In the genomic region with DNA sequence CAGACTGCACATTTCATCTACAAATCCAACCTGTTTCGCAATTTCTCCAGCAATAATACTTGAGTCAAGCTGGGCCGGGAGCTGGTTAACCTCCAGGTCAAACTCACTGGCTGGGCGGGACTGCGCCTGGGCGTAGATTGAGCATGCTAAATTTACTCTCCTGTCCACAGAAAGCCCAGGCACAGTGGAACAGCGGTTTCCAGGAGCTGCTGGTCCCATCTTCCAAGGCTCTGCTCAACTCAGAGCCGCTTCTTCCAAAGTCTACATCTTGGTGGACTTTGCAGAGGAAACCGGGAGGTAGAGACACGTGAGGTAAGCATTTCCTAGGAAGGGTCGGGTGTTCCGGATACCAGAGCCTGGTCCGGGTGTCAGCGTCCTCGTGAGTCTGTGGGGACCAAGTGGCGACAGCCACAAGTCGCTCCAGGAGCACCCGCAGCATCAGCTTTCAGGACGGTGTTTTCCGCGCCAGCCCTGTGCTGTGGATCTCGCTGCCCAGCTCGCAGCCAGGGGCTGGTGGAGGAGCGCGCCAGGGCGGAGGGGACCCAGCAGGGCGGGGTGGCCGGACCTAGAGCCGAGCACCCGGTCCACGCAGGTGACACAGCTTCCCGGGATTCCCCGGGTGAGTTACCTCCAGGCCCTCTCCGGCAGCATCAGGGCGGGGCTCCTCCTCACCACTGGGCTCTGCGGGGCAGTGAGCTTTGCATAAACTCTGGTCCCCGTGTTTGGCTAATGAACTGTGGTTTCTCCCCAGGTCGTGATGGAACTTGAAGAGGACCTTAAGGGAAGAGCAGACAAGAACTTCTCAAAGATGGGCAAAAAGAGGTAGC, we compare ENCODE assay signal across 8 mouse cellular contexts. TPM values are rescaled to one million over a fixed set of nuclear protein-coding genes. Genes with fewer than 3 reads are reported as not detected.
DNase-seq lines count a peak whose midpoint lies in the region; ATAC-seq lines count a peak whose summit lies in the region.

TSS of gene Abcb1a (plus strand) at position 167 of the 827 bp plus-strand sequence.

- H3K36me3 ChIP-seq in embryonic facial prominence, embryonic 15.5 days, result no peaks in the 10 kb centered on the region
- H3K36me3 ChIP-seq in heart, embryonic 13.5 days, result no peaks in the 10 kb centered on the region
- H3K36me3 ChIP-seq in kidney, embryonic 16.5 days (ENCODE audit: insufficient read depth, low read length), result no peaks in the 10 kb centered on the region
- H3K36me3 ChIP-seq in liver, embryonic 16.5 days (ENCODE audit: control insufficient read depth, insufficient read depth), result no peaks in the 10 kb centered on the region
- no peaks in the 10 kb centered on the region for H3K36me3 ChIP-seq in neural tube, embryonic 11.5 days (ENCODE audit: control insufficient read depth, insufficient read depth, low read length)

- no peak within 1 kb of the TSS for H3K27ac ChIP-seq in embryonic facial prominence, embryonic 15.5 days (replicated peaks)
- no peak within 1 kb of the TSS for H3K27ac ChIP-seq in heart, embryonic 13.5 days (replicated peaks)
- no peak within 1 kb of the TSS for H3K27ac ChIP-seq in kidney, embryonic 16.5 days (ENCODE audit: low read length)
- no peak within 1 kb of the TSS for H3K27ac ChIP-seq in liver, embryonic 16.5 days (ENCODE audit: low read length)
- no peak within 1 kb of the TSS for H3K27ac ChIP-seq in neural tube, embryonic 11.5 days (ENCODE audit: low read depth, low read length)

- H3K4me3 ChIP-seq in embryonic facial prominence, embryonic 15.5 days (replicated peaks), result peak within 1 kb of the TSS; percentile 45
- H3K4me3 ChIP-seq in heart, embryonic 13.5 days, result peak within 1 kb of the TSS; percentile 59
- peak within 1 kb of the TSS; percentile 46 for H3K4me3 ChIP-seq in kidney, embryonic 16.5 days (ENCODE audit: low read length)
- peak within 1 kb of the TSS; percentile 55 for H3K4me3 ChIP-seq in liver, embryonic 16.5 days (ENCODE audit: low read depth, low read length)
- peak within 1 kb of the TSS; percentile 33 for H3K4me3 ChIP-seq in neural tube, embryonic 11.5 days (ENCODE audit: low read depth, low read length)

- no peaks in the 10 kb centered on the region for H3K27me3 ChIP-seq in embryonic facial prominence, embryonic 15.5 days
- H3K27me3 ChIP-seq in heart, embryonic 13.5 days (replicated peaks), result 0 out of 2 replicates have a peak, but pooled peaks cover 4% of the 10 kb centered on the region
- 0 out of 2 replicates have a peak, but pooled peaks cover 3% of the 10 kb centered on the region for H3K27me3 ChIP-seq in kidney, embryonic 16.5 days (ENCODE audit: insufficient read depth, low read length)
- no peaks in the 10 kb centered on the region; the same call in 1 of the 2 replicates for H3K27me3 ChIP-seq in liver, embryonic 16.5 days (ENCODE audit: control insufficient read depth, insufficient read depth, low read depth, low read length)
- no peaks in the 10 kb centered on the region for H3K27me3 ChIP-seq in neural tube, embryonic 11.5 days (ENCODE audit: control insufficient read depth, insufficient read depth, low read length)

- H3K9ac ChIP-seq in embryonic facial prominence, embryonic 15.5 days, result no peak within 1 kb of the TSS
- H3K9ac ChIP-seq in heart, embryonic 13.5 days, result peak within 1 kb of the TSS; percentile 67
- H3K9ac ChIP-seq in kidney, embryonic 16.5 days (replicated peaks; ENCODE audit: low read length), result peak within 1 kb of the TSS; percentile 42; the same call in 1 of the 2 replicates
- no peak within 1 kb of the TSS for H3K9ac ChIP-seq in liver, embryonic 16.5 days (ENCODE audit: low read depth, low read length)
- H3K9ac ChIP-seq in neural tube, embryonic 11.5 days (ENCODE audit: low read length), result peak within 1 kb of the TSS; percentile 30; the same call in 1 of the 2 replicates

- peak within 1 kb of the TSS; percentile 89 for H3K4me2 ChIP-seq in embryonic facial prominence, embryonic 15.5 days (replicated peaks)
- H3K4me2 ChIP-seq in heart, embryonic 13.5 days, result peak within 1 kb of the TSS; percentile 93
- peak within 1 kb of the TSS; percentile 76 for H3K4me2 ChIP-seq in kidney, embryonic 16.5 days (replicated peaks; ENCODE audit: low read depth, low read length)
- peak within 1 kb of the TSS; percentile 58 for H3K4me2 ChIP-seq in liver, embryonic 16.5 days (ENCODE audit: low read depth, low read length)
- peak within 1 kb of the TSS; percentile 70 for H3K4me2 ChIP-seq in neural tube, embryonic 11.5 days (ENCODE audit: low read depth)

- peaks cover 11% of the 10 kb centered on the region for H3K4me1 ChIP-seq in embryonic facial prominence, embryonic 15.5 days
- peaks cover 12% of the 10 kb centered on the region; the same call in 1 of the 2 replicates for H3K4me1 ChIP-seq in heart, embryonic 13.5 days
- H3K4me1 ChIP-seq in kidney, embryonic 16.5 days (ENCODE audit: insufficient read depth, low read length), result 0 out of 2 replicates have a peak, but pooled peaks cover 4% of the 10 kb centered on the region
- no peaks in the 10 kb centered on the region for H3K4me1 ChIP-seq in liver, embryonic 16.5 days (ENCODE audit: control insufficient read depth, low read depth, low read length)
- H3K4me1 ChIP-seq in neural tube, embryonic 11.5 days (ENCODE audit: control insufficient read depth, insufficient read depth, low read length), result no peaks in the 10 kb centered on the region

- peak; percentile 83 for ATAC-seq in activated CD4-positive, CD25-positive, alpha-beta regulatory T cell, adult 4 months
- ATAC-seq in embryonic facial prominence, embryonic 15.5 days (ENCODE audit: insufficient number of reproducible peaks, low FRiP score, low TSS enrichment, low read depth), result no peak
- 0 out of 2 replicates have a peak, but pooled peaks have one; percentile 37 for ATAC-seq in heart, embryonic 13.5 days (ENCODE audit: extremely low read depth, insufficient number of reproducible peaks, low FRiP score, low TSS enrichment)
- ATAC-seq in kidney, embryonic 16.5 days (ENCODE audit: low FRiP score, low TSS enrichment), result peak; percentile 91
- peak; percentile 91 for ATAC-seq in liver, embryonic 16.5 days (ENCODE audit: low read depth)
- ATAC-seq in neural tube, embryonic 11.5 days (ENCODE audit: insufficient read depth, low FRiP score, low TSS enrichment), result peak; percentile 77

- WGBS in embryonic facial prominence, embryonic 15.5 days, result 6% methylated on average over 37 of the region's 37 CpGs
- 5% methylated on average over 37 of the region's 37 CpGs for WGBS in heart, embryonic 13.5 days
- WGBS in kidney, embryonic 16.5 days, result 2% methylated on average over 37 of the region's 37 CpGs
- 6% methylated on average over 37 of the region's 37 CpGs for WGBS in liver, embryonic 16.5 days (ENCODE audit: insufficient replicate concordance)
- WGBS in neural tube, embryonic 11.5 days, result 6% methylated on average over 37 of the region's 37 CpGs

- peak; percentile 60 for DNase-seq in CD4-positive helper T cell, adult 2 months (ENCODE audit: low read depth, low spot score)
- peak; percentile 35 for DNase-seq in neural tube, embryonic 11.5 days (ENCODE audit: low spot score)
- peak; percentile 4 for DNase-seq in testis, postnatal 14 days (ENCODE audit: low spot score)

- H3K9me3 ChIP-seq in embryonic facial prominence, embryonic 15.5 days (replicated peaks), result no peaks in the 10 kb centered on the region
- H3K9me3 ChIP-seq in heart, embryonic 13.5 days, result no peaks in the 10 kb centered on the region
- H3K9me3 ChIP-seq in kidney, embryonic 16.5 days (ENCODE audit: low read length), result no peaks in the 10 kb centered on the region
- H3K9me3 ChIP-seq in liver, embryonic 16.5 days (replicated peaks; ENCODE audit: control insufficient read depth, low read length), result no peaks in the 10 kb centered on the region
- H3K9me3 ChIP-seq in neural tube, embryonic 11.5 days (ENCODE audit: control insufficient read depth, low read length), result no peaks in the 10 kb centered on the region

RNA-seq across cellular contexts. Expression of gene Abcb1a, which starts in this region (rescaled TPM):
- polyA plus RNA-seq in activated CD4-positive, CD25-positive, alpha-beta regulatory T cell, adult 4 months (2017; shearing (Covaris generic)), result 10 to 100 TPM; 18.7 to 26.8 TPM
- 0.55 and 0.58 TPM in 2 replicates for polyA plus RNA-seq in embryonic facial prominence, embryonic 15.5 days (2015; fragmentation: Nextera tagmentation; extraction: Ambion mirVana)
- polyA plus RNA-seq in heart, embryonic 13.5 days (2015; fragmentation: Nextera tagmentation; extraction: Ambion mirVana), result 0.11 and 0.23 TPM in 2 replicates
- polyA plus RNA-seq in kidney, embryonic 16.5 days (2015; fragmentation: Nextera tagmentation; extraction: Ambion mirVana), result 0.27 and 0.37 TPM in 2 replicates
- polyA plus RNA-seq in liver, embryonic 16.5 days (2015; fragmentation: Nextera tagmentation; extraction: Ambion mirVana), result 0.81 and 0.84 TPM in 2 replicates
- 0.64 and 1.2 TPM in 2 replicates for polyA plus RNA-seq in neural tube, embryonic 11.5 days (2014; fragmentation: Nextera tagmentation; extraction: Ambion mirVana)

Comparison
In these comparisons a context has a peak if more than half of its experiments do, and no peak if none do; other contexts are left out.
1. Peak in ATAC-seq, H3K4me3 ChIP-seq, H3K9ac ChIP-seq and H3K4me2 ChIP-seq in heart, embryonic 13.5 days; RNA of the gene not detected or under 1 TPM.
2. Peak in ATAC-seq, H3K4me3 ChIP-seq, H3K9ac ChIP-seq and H3K4me2 ChIP-seq in kidney, embryonic 16.5 days; RNA of the gene not detected or under 1 TPM.
3. Peak in ATAC-seq, H3K4me3 ChIP-seq and H3K4me2 ChIP-seq in liver, embryonic 16.5 days; RNA of the gene not detected or under 1 TPM.
4. DNase-seq: peak in every context shown above with its lines; median percentile 60 in CD4-positive helper T cell, adult 2 months; 35 in neural tube, embryonic 11.5 days; 4 in testis, postnatal 14 days.